Mouse (Mus musculus): ENCODE measurements at regions not wholly inside any gene's neighbourhood (a gene's known extent, or its start where the extent isn't known, plus 50 kb on each side); places are given as distances from the start of the nearest gene placed in this dataset.

GRCm38 (mm10) chr13:48159020-48159910 lies 101.8 kb upstream of the Id4 start:
- H3K9ac ChIP-seq = no peak overlapping the region
- ATAC-seq (ENCODE audit: insufficient read depth) = no peak
- no peak overlapping the region for H3K27ac ChIP-seq (replicated peaks)
- H3K4me3 ChIP-seq (replicated peaks) = no peak overlapping the region
- no peaks in the 10 kb centered on the region for H3K9me3 ChIP-seq (replicated peaks)
- 32% methylated on average over 15 of the region's 15 CpGs for WGBS (ENCODE audit: insufficient replicate concordance)
- no peaks in the 10 kb centered on the region for H3K4me1 ChIP-seq (replicated peaks)
- no peak overlapping the region for H3K4me2 ChIP-seq
- no peaks in the 10 kb centered on the region for H3K36me3 ChIP-seq (replicated peaks)
- H3K27me3 ChIP-seq = no peaks in the 10 kb centered on the region

- Histone ChIP-seq H3K4me1 (replicated peaks) (no peaks in the 10 kb centered on the region), H3K27me3 (no peaks in the 10 kb centered on the region), H3K9me3 (replicated peaks) (no peaks in the 10 kb centered on the region), H3K27ac (replicated peaks) (no peak overlapping the region), H3K4me2 (no peak overlapping the region), H3K36me3 (replicated peaks) (no peaks in the 10 kb centered on the region), H3K4me3 (replicated peaks) (no peak overlapping the region), H3K9ac (no peak overlapping the region)
- 46% methylated on average over 5 of the region's 5 CpGs for WGBS (ENCODE audit: insufficient replicate concordance)
- no peak for ATAC-seq (ENCODE audit: insufficient read depth)
Measured at GRCm38 (mm10) chr13:48160161-48160560, 100.9 kb upstream of the Id4 start.

GRCm38 (mm10) chr13:48161339-48161738 lies 99.7 kb upstream of the Id4 start:
- no peaks in the 10 kb centered on the region for H3K4me1 ChIP-seq (replicated peaks)
- H3K27me3 ChIP-seq = no peaks in the 10 kb centered on the region
- H3K27ac ChIP-seq (replicated peaks) = no peak overlapping the region
- no peak overlapping the region for H3K4me3 ChIP-seq (replicated peaks)
- no peaks in the 10 kb centered on the region for H3K9me3 ChIP-seq (replicated peaks)
- no peak for ATAC-seq (ENCODE audit: insufficient read depth)
- no peak overlapping the region for H3K4me2 ChIP-seq
- no peaks in the 10 kb centered on the region for H3K36me3 ChIP-seq (replicated peaks)
- no peak overlapping the region for H3K9ac ChIP-seq
- WGBS (ENCODE audit: insufficient replicate concordance) = 62% methylated on average over 9 of the region's 9 CpGs

GRCm38 (mm10) chr13:48164586-48164985 lies 96.4 kb upstream of the Id4 start:
- H3K27ac ChIP-seq (replicated peaks) = no peak overlapping the region
- ATAC-seq (ENCODE audit: insufficient read depth) = no peak
- no peak overlapping the region for H3K4me3 ChIP-seq (replicated peaks)
- no peaks in the 10 kb centered on the region for H3K4me1 ChIP-seq (replicated peaks)
- no peaks in the 10 kb centered on the region for H3K36me3 ChIP-seq (replicated peaks)
- H3K9ac ChIP-seq = no peak overlapping the region
- 70% methylated on average over 6 of the region's 6 CpGs for WGBS (ENCODE audit: insufficient replicate concordance)
- no peak overlapping the region for H3K4me2 ChIP-seq
- H3K9me3 ChIP-seq (replicated peaks) = no peaks in the 10 kb centered on the region
- H3K27me3 ChIP-seq = no peaks in the 10 kb centered on the region

- ATAC-seq (ENCODE audit: insufficient read depth) = no peak
- Histone ChIP-seq H3K4me1 (replicated peaks) (no peaks in the 10 kb centered on the region), H3K27ac (replicated peaks) (no peak overlapping the region), H3K4me3 (replicated peaks) (no peak overlapping the region), H3K4me2 (no peak overlapping the region), H3K36me3 (replicated peaks) (no peaks in the 10 kb centered on the region), H3K9me3 (replicated peaks) (no peaks in the 10 kb centered on the region), H3K27me3 (no peaks in the 10 kb centered on the region), H3K9ac (no peak overlapping the region)
- 67% methylated on average over 1 of the region's 1 CpGs for WGBS (ENCODE audit: insufficient replicate concordance)
Measured at GRCm38 (mm10) chr13:48165838-48166237, 95.2 kb upstream of the Id4 start.

- no peaks in the 10 kb centered on the region for H3K27me3 ChIP-seq
- 39% methylated on average over 8 of the region's 8 CpGs for WGBS (ENCODE audit: insufficient replicate concordance)
- no peak overlapping the region for H3K4me2 ChIP-seq
- H3K4me1 ChIP-seq (replicated peaks) = no peaks in the 10 kb centered on the region
- H3K9me3 ChIP-seq (replicated peaks) = no peaks in the 10 kb centered on the region
- no peak overlapping the region for H3K27ac ChIP-seq (replicated peaks)
- no peak overlapping the region for H3K9ac ChIP-seq
- ATAC-seq (ENCODE audit: insufficient read depth) = no peak
- no peak overlapping the region for H3K4me3 ChIP-seq (replicated peaks)
- no peaks in the 10 kb centered on the region for H3K36me3 ChIP-seq (replicated peaks)
Measured at GRCm38 (mm10) chr13:48167976-48168375, 93.1 kb upstream of the Id4 start.

- Histone ChIP-seq H3K36me3 (replicated peaks) (no peaks in the 10 kb centered on the region), H3K9ac (no peak overlapping the region), H3K27ac (replicated peaks) (no peak overlapping the region), H3K4me3 (replicated peaks) (no peak overlapping the region), H3K4me2 (no peak overlapping the region), H3K27me3 (no peaks in the 10 kb centered on the region), H3K9me3 (replicated peaks) (no peaks in the 10 kb centered on the region), H3K4me1 (replicated peaks) (no peaks in the 10 kb centered on the region)
- ATAC-seq (ENCODE audit: insufficient read depth) = no peak
- 39% methylated on average over 16 of the region's 16 CpGs for WGBS (ENCODE audit: insufficient replicate concordance)
Measured at GRCm38 (mm10) chr13:48171309-48171953, 89.6 kb upstream of the Id4 start.

- Histone ChIP-seq H3K4me3 (replicated peaks) (no peak overlapping the region), H3K4me2 (no peak overlapping the region), H3K36me3 (replicated peaks) (no peaks in the 10 kb centered on the region), H3K4me1 (replicated peaks) (no peaks in the 10 kb centered on the region), H3K27ac (replicated peaks) (no peak overlapping the region), H3K9me3 (replicated peaks) (no peaks in the 10 kb centered on the region), H3K9ac (no peak overlapping the region), H3K27me3 (no peaks in the 10 kb centered on the region)
- WGBS (ENCODE audit: insufficient replicate concordance) = 60% methylated on average over 3 of the region's 3 CpGs
- no peak for ATAC-seq (ENCODE audit: insufficient read depth)
Measured at GRCm38 (mm10) chr13:48171994-48172393, 89.0 kb upstream of the Id4 start.

- Histone ChIP-seq H3K36me3 (replicated peaks) (no peaks in the 10 kb centered on the region), H3K4me1 (replicated peaks) (no peaks in the 10 kb centered on the region), H3K4me3 (replicated peaks) (no peak overlapping the region), H3K9ac (no peak overlapping the region), H3K4me2 (no peak overlapping the region), H3K9me3 (replicated peaks) (no peaks in the 10 kb centered on the region), H3K27ac (replicated peaks) (no peak overlapping the region), H3K27me3 (no peaks in the 10 kb centered on the region)
- ATAC-seq (ENCODE audit: insufficient read depth) = no peak
- 57% methylated on average over 2 of the region's 2 CpGs for WGBS (ENCODE audit: insufficient replicate concordance)
Measured at GRCm38 (mm10) chr13:48192476-48192875, 68.6 kb upstream of the Id4 start.

GRCm38 (mm10) chr13:48193942-48194341 lies 67.1 kb upstream of the Id4 start:
- H3K36me3 ChIP-seq (replicated peaks) = no peaks in the 10 kb centered on the region
- no peak overlapping the region for H3K9ac ChIP-seq
- 64% methylated on average over 5 of the region's 5 CpGs for WGBS (ENCODE audit: insufficient replicate concordance)
- no peak overlapping the region for H3K27ac ChIP-seq (replicated peaks)
- no peak overlapping the region for H3K4me3 ChIP-seq (replicated peaks)
- no peak overlapping the region for H3K4me2 ChIP-seq
- ATAC-seq (ENCODE audit: insufficient read depth) = no peak
- H3K9me3 ChIP-seq (replicated peaks) = no peaks in the 10 kb centered on the region
- no peaks in the 10 kb centered on the region for H3K27me3 ChIP-seq
- no peaks in the 10 kb centered on the region for H3K4me1 ChIP-seq (replicated peaks)

- Histone ChIP-seq H3K9me3 (replicated peaks) (no peaks in the 10 kb centered on the region), H3K27ac (replicated peaks) (no peak overlapping the region), H3K4me2 (no peak overlapping the region), H3K27me3 (no peaks in the 10 kb centered on the region), H3K9ac (no peak overlapping the region), H3K36me3 (replicated peaks) (no peaks in the 10 kb centered on the region), H3K4me1 (replicated peaks) (no peaks in the 10 kb centered on the region), H3K4me3 (replicated peaks) (no peak overlapping the region)
- WGBS (ENCODE audit: insufficient replicate concordance) = 48% methylated on average over 4 of the region's 4 CpGs
- no peak for ATAC-seq (ENCODE audit: insufficient read depth)
Measured at GRCm38 (mm10) chr13:48207824-48208223, 53.2 kb upstream of the Id4 start.

Data from liver, embryonic 15.5 days (tissue).